Mouse (Mus musculus) erythroblast, embryonic 14.5 days (primary cell): Measurements from ENCODE around the gene Exph5. TPM values are rescaled to one million over a fixed set of nuclear protein-coding genes. Genes with fewer than 3 reads are reported as not detected.

ENCODE experiments used
- H3K27me3 ChIP-seq: 2 replicates; pipeline ENCODE4 v1.6.1; 2012; ENCODE audit warnings: inconsistent platforms; ENCODE audit not compliant: control insufficient read depth
- H3K36me3 ChIP-seq: 2 replicates; pipeline ENCODE4 v1.6.1; 2012; ENCODE audit warnings: mild to moderate bottlenecking, inconsistent platforms; ENCODE audit not compliant: control insufficient read depth
- H3K4me1 ChIP-seq: 2 replicates; pipeline ENCODE4 v1.6.1; 2012; ENCODE audit warnings: inconsistent platforms; ENCODE audit not compliant: control insufficient read depth
- H3K4me3 ChIP-seq: replicated peaks from 2 replicates; pipeline ENCODE3; 2012; ENCODE audit warnings: moderate library complexity, mild to moderate bottlenecking, inconsistent platforms
- H3K9me3 ChIP-seq: 2 replicates; pipeline ENCODE4 v1.6.1; 2012; ENCODE audit warnings: low read length, inconsistent platforms, mixed read lengths; ENCODE audit not compliant: control insufficient read depth
- GATA1 ChIP-seq: IDR thresholded peaks from 2 replicates; pipeline ENCODE4 v1.6.1; 2012; ENCODE audit warnings: low read length, inconsistent platforms, mixed read lengths
- TAL1 ChIP-seq: IDR thresholded peaks from 3 replicates; pipeline ENCODE4 v1.6.1; 2012; ENCODE audit warnings: low read length, inconsistent platforms, mixed read lengths
- polyA plus RNA-seq: library from polyadenylated mRNA; stranded (reverse); fragments of >175 nt; gene quantifications from 2 replicates; pipeline ENCODE4 v1.2.3, GENCODE M21; 2012

Exph5 gene
- polyA plus RNA-seq, 1 experiment = not detected

DNA sequence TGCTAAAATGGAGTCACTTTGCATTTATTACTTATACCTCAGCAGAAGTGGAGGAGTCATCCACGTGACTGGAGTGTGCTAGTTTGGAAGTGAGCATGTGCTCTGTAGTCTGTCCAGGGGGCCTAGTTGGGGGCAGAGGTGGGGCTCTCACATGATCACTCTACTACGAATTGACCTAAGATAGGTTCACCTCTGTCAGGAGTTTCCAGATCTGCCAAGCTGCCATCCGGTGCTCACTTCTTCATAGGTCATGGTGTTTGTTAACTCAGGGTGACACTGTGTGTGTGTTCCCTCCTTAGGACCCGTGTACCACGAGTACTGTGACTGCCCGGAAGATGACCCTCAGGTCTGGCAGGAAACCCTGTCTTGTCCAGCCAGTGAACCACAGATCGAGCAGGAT is 88.7 kb downstream of the Exph5 start:
- H3K4me1 ChIP-seq = no peaks in the 10 kb centered on the region
- peaks cover 4% of the 10 kb centered on the region; the same call in 1 of the 2 replicates for H3K27me3 ChIP-seq
- TF ChIP-seq GATA1 (no peak), TAL1 (no peak)
- no peak overlapping the region for H3K4me3 ChIP-seq
- no peaks in the 10 kb centered on the region for H3K9me3 ChIP-seq
- no peaks in the 10 kb centered on the region; the same call in 1 of the 2 replicates for H3K36me3 ChIP-seq

DNA sequence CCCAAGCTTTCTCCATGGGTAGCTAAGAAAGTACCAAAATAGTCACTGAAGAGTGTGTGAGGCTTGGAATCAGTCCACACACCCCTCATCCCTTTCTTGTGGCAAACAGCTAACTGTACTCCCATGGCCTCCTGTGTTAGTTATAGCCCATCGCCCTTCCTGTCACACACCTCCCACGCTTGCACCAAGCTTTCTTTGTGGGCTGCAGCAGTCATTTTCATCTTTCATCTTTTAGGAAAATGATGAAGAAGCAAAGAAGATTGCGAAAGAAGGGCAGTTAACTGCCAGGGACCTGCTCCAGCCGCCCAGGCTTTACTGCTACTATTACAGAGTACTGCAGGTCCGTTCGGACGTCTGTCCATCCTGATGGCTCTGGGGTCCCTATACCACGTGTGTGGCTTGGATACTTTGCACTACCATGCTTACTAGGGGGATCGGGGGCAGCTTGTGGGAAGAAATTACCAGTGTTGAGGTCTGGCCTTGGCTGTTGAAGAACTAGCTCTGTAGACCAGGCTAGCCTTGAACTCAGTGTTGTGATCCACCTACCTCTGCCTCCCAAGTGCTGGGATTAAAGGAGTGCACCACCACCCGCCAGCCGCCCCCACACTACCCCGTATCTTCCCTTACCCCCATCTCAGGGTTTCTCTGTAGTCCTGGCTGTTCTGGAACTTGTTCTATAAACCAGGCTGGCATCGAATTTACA is 96.4 kb downstream of the Exph5 start:
- Histone ChIP-seq H3K4me1 (peaks cover 2% of the 10 kb centered on the region; the same call in 1 of the 2 replicates), H3K4me3 (no peak overlapping the region), H3K36me3 (no peaks in the 10 kb centered on the region), H3K27me3 (no peaks in the 10 kb centered on the region), H3K9me3 (no peaks in the 10 kb centered on the region)
- TF ChIP-seq GATA1 (no peak), TAL1 (no peak)

DNA sequence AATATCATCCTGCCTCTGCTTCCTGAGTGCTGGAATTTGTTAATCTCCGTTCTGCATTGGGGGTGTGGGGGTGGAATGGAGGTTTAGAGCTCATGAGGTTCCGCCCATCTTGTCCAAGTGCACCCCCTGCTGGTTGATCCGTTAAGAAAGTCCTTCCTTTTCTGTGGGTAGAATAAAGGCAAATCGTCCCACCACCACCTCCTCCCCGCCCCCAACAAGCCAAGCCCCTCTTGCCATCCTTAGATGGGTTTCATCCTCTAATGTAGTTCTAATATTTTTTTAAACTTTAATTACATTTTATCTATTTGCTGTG is 96.9 kb downstream of the Exph5 start:
- TF ChIP-seq GATA1 = no peak
- no peaks in the 10 kb centered on the region for H3K36me3 ChIP-seq
- no peaks in the 10 kb centered on the region for H3K9me3 ChIP-seq
- peaks cover 2% of the 10 kb centered on the region; the same call in 1 of the 2 replicates for H3K4me1 ChIP-seq
- no peaks in the 10 kb centered on the region for H3K27me3 ChIP-seq
- no peak overlapping the region for H3K4me3 ChIP-seq

DNA sequence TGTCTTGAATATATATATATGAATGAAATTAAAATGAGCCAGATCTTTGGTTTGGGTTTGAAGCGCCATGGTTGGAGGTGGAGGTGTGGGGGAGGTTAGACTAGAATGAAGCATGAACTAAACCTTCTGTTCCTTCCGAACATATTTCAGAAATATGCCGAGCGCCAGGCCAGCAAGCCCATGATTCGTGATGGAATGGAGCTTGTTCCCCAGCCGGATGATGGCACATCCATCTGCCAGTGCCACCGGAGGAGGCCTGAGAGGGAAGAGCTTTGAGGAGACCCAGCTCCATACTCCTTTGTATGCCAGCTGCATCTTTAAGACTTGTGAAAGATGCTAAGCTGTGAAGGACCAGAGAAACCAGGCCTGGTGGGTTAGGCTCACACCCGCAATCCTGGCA is 98.1 kb downstream of the Exph5 start:
- Histone ChIP-seq H3K4me1 (peaks cover 2% of the 10 kb centered on the region; the same call in 1 of the 2 replicates), H3K36me3 (no peaks in the 10 kb centered on the region), H3K27me3 (no peaks in the 10 kb centered on the region), H3K4me3 (no peak overlapping the region), H3K9me3 (no peaks in the 10 kb centered on the region)
- TF ChIP-seq GATA1 (no peak), TAL1 (no peak)

DNA sequence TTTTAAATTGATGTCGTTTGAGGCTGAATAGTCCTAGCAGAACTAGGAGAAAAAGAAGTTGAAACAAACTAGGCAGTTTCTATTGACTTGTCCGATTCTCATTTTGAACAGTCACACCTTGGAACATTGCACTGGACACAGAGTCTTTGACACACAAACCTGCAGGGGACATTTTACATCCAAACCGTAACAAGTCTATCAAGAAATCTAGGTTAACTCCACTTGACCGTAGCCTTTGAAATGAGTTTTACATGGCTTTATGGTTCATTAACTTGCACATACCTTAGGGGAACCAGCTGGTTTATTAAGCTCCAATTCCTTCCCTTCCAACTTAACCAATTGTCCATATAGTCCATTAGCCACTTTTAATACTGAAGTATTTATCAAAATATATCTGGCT is 99.2 kb downstream of the Exph5 start:
- H3K9me3 ChIP-seq = no peaks in the 10 kb centered on the region
- peaks cover 7% of the 10 kb centered on the region for H3K4me1 ChIP-seq
- H3K4me3 ChIP-seq = no peak overlapping the region
- H3K36me3 ChIP-seq = no peaks in the 10 kb centered on the region
- no peaks in the 10 kb centered on the region for H3K27me3 ChIP-seq
- TF ChIP-seq TAL1 = no peak
- TF ChIP-seq GATA1 = no peak

DNA sequence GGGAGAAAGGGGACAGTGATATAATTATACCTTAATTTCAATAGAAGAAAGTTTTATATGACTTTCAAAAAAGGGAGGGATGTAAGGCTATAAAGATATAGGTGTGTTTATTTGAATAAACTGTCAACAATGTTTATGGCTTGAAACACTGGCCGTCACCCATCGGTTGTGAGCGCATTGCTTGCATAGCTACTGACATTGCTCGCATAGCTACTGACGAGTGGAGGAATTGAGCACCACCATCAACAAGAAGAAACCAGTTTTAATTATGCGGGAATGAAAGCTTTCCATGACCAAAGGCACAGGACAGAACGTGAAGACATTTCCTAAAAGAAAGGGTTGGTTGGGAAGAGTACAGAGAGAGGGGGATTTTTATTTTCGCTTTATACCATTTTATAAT is 99.7 kb downstream of the Exph5 start:
- TF ChIP-seq GATA1 (no peak), TAL1 (no peak)
- Histone ChIP-seq H3K36me3 (no peaks in the 10 kb centered on the region), H3K27me3 (no peaks in the 10 kb centered on the region), H3K4me1 (peaks cover 7% of the 10 kb centered on the region), H3K9me3 (no peaks in the 10 kb centered on the region), H3K4me3 (no peak overlapping the region)

DNA sequence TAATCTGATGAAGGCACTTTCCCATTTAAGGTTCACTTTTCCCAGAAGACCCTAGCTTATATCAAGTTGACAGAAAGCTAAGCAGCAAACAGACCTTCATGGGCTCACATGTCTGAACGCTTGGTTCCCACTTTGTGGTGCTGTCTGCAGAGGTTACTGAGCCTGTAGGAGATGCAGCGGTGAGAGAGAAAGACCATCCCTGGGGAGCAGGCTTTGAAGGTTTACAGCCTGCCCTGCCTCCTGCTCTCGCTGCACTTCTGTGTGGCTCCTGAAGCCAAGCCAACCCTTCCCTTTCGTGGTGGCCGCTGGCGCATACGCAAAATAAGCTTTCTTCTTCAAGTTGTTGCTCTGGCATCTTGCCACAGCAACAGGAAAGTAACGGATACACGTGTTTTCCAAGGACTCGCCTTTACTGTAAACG is 100.8 kb downstream of the Exph5 start, which contains the start of gene 4930550C14Rik:
Gene 4930550C14Rik, plus strand, starts transcription at position 35 of the 421 bp plus-strand sequence.
- no peak for TF ChIP-seq TAL1
- no peaks in the 10 kb centered on the region for H3K27me3 ChIP-seq

GRCm38 (mm10) chr9:53402991-53403390 is 101.5 kb downstream of the Exph5 start:
- Histone ChIP-seq H3K4me1 (peaks cover 7% of the 10 kb centered on the region), H3K4me3 (no peak overlapping the region), H3K36me3 (no peaks in the 10 kb centered on the region), H3K9me3 (no peaks in the 10 kb centered on the region; the same call in 1 of the 2 replicates), H3K27me3 (no peaks in the 10 kb centered on the region)
- TF ChIP-seq TAL1 (no peak), GATA1 (no peak)

More for the DNA sequence above, 100.8 kb downstream of the Exph5 start, which contains the start of gene 4930550C14Rik:
- Histone ChIP-seq H3K36me3 (no peaks in the 10 kb centered on the region), H3K9me3 (no peaks in the 10 kb centered on the region), H3K4me3 (no peak within 1 kb of the TSS), H3K4me1 (peaks cover 7% of the 10 kb centered on the region)

DNA sequence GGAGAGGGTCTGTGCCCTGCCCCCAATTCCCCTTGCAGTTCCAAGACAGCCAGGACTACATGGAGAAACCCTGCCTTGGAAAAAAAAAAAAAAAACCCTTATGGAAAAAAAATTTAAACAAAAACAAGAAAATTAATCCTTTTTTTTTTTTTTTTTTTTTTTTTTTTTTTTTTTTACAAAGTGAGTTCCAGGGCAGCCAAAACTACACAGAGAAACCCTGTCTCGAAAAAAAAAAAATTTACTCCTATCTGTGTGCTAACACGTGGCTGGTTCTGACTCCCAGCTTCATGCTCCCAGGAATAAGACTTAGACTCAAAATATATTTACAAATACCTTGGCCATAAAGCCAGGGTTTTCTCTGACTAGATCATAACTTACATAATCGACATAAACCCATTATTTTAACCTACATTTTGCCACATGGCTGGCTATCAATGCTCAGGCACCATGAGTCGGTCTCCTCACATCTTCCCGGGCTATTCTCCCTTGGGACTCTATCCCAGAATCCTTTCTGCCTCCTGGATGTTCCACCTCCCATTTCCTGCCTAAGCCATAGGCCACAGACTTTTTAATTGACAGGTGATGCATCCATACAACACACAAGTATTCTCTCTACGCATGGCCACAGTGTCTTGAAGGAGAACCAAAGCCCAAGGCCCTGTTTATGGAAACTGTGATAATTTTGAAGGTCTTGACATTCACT is 102.7 kb downstream of the Exph5 start:
- Histone ChIP-seq H3K36me3 (no peaks in the 10 kb centered on the region), H3K27me3 (no peaks in the 10 kb centered on the region), H3K4me1 (peaks cover 16% of the 10 kb centered on the region), H3K9me3 (no peaks in the 10 kb centered on the region; the same call in 1 of the 2 replicates), H3K4me3 (no peak overlapping the region)
- TF ChIP-seq GATA1 = no peak
- TF ChIP-seq TAL1 = no peak
